Mouse (Mus musculus): ENCODE results near the gene Isca1.

GRCm38 (mm10) chr13:59762791-59763190, 6.8 kb downstream of the Isca1 start:
- TF ChIP-seq CTCF (IDR thresholded peaks at IDR 0.05; ENCODE audit: low read depth) = no peak
- peak; percentile 64 for TF ChIP-seq EP300 (IDR thresholded peaks at IDR 0.05; ENCODE audit: low read depth)

Measured in liver, postnatal 0 days (tissue).